Mouse (Mus musculus) brain, adult 10 weeks (tissue): ENCODE measurements around the gene Mogat2. TPM values are rescaled to one million over a fixed set of nuclear protein-coding genes. Genes with fewer than 3 reads are reported as not detected.

Source experiments
- polyA plus RNA-seq: library from polyadenylated mRNA; stranded (reverse); fragments of 350-450 nt; fragmentation: Illumina TruSeq; extraction: RNeasy Lipid Tissue Mini Kit (QIAGEN cat#74804); gene quantifications from one replicate; pipeline ENCODE4 v1.2.3, GENCODE M21; 2015; ENCODE audit warnings: low read depth, low replicate concordance

Mogat2 gene
- not detected for polyA plus RNA-seq

GRCm38 (mm10) chr7:99238417-99238816, at the start of gene Mogat2:
Gene Mogat2 (minus strand): TSS chr7:99238619.

GRCm38 (mm10) chr7:99267251-99267896, 29.0 kb upstream of the Mogat2 start, which contains the start of gene Map6:
Gene Map6 (plus strand): TSS chr7:99267447.

GRCm38 (mm10) chr7:99182432-99183172, 55.8 kb downstream of the Mogat2 start, which contains the start of gene Dgat2:
Gene Dgat2 (minus strand): TSS chr7:99182719.

Other genes starting within 250 kb of the Mogat2 start
- gene Uvrag, start 97.5 kb downstream of the Mogat2 start, polyA plus RNA-seq: 20.0 TPM
- gene Dgat2, start 55.9 kb downstream of the Mogat2 start, polyA plus RNA-seq: 51.3 TPM
- gene Map6, start 28.8 kb upstream of the Mogat2 start, polyA plus RNA-seq: 84.7 TPM
- 26.3 TPM for gene Serpinh1, start 114.6 kb upstream of the Mogat2 start, polyA plus RNA-seq
- gene Gdpd5, start 142.8 kb upstream of the Mogat2 start, polyA plus RNA-seq: 18.6 TPM
- gene Klhl35, start 227.4 kb upstream of the Mogat2 start, polyA plus RNA-seq: 1.3 TPM
- gene Rps3, start 245.1 kb upstream of the Mogat2 start, polyA plus RNA-seq: 983 TPM